Mouse (Mus musculus): ENCODE data around the gene Syde2.

- TF ChIP-seq EP300 (IDR thresholded peaks at IDR 0.05; ENCODE audit: insufficient read depth, low read depth, low read length) (no peak), CTCF (IDR thresholded peaks at IDR 0.05) (no peak)
Observed at GRCm38 (mm10) chr3:146022232-146022631, 34.6 kb downstream of the Syde2 start.
